Mouse (Mus musculus) spleen, postnatal 14 days (tissue): ENCODE data around the gene Ctnna2.

Experiments used
- DNase-seq, 2 experiments: peaks; one replicate each; pipeline ENCODE4 v3.0.0; 2021 to 2022; ENCODE audit warnings: low spot score in 2 of 2

Gene Ctnna2

GRCm38 (mm10) chr6:77425746-77426145 is 553.8 kb downstream of the Ctnna2 start:
- DNase-seq = no peak

GRCm38 (mm10) chr6:77424826-77425225 is 554.7 kb downstream of the Ctnna2 start:
- DNase-seq = no peak

- DNase-seq = no peak
Measured at GRCm38 (mm10) chr6:77421564-77422139, 557.8 kb downstream of the Ctnna2 start.

- no peak for DNase-seq
Measured at GRCm38 (mm10) chr6:77416999-77417398, 562.5 kb downstream of the Ctnna2 start.

GRCm38 (mm10) chr6:77413530-77413929 is 566.0 kb downstream of the Ctnna2 start:
- DNase-seq = no peak

- DNase-seq = no peak
Measured at GRCm38 (mm10) chr6:77408481-77408880, 571.0 kb downstream of the Ctnna2 start.

- no peak for DNase-seq
Measured at GRCm38 (mm10) chr6:77400751-77401150, 578.7 kb downstream of the Ctnna2 start.

GRCm38 (mm10) chr6:77391663-77392062 is 587.8 kb downstream of the Ctnna2 start:
- DNase-seq = no peak

GRCm38 (mm10) chr6:77381309-77381708 is 598.2 kb downstream of the Ctnna2 start:
- no peak for DNase-seq

GRCm38 (mm10) chr6:77373132-77373531 is 606.4 kb downstream of the Ctnna2 start:
- DNase-seq = no peak

- DNase-seq = no peak
Measured at GRCm38 (mm10) chr6:77371147-77371546, 608.4 kb downstream of the Ctnna2 start.

GRCm38 (mm10) chr6:77358471-77358837 is 621.0 kb downstream of the Ctnna2 start:
- no peak for DNase-seq

GRCm38 (mm10) chr6:77357748-77358470 is 621.6 kb downstream of the Ctnna2 start:
- DNase-seq = no peak

GRCm38 (mm10) chr6:77354826-77355225 is 624.7 kb downstream of the Ctnna2 start:
- no peak for DNase-seq

GRCm38 (mm10) chr6:77343781-77344180 is 635.7 kb downstream of the Ctnna2 start:
- no peak for DNase-seq

- no peak for DNase-seq
Measured at GRCm38 (mm10) chr6:77335537-77335936, 644.0 kb downstream of the Ctnna2 start.

- no peak for DNase-seq
Measured at GRCm38 (mm10) chr6:77324748-77325147, 654.8 kb downstream of the Ctnna2 start.

GRCm38 (mm10) chr6:77324327-77324726 is 655.2 kb downstream of the Ctnna2 start:
- no peak for DNase-seq

- DNase-seq = no peak
Measured at GRCm38 (mm10) chr6:77306796-77307195, 672.7 kb downstream of the Ctnna2 start.

- DNase-seq = no peak
Measured at GRCm38 (mm10) chr6:77301305-77301704, 678.2 kb downstream of the Ctnna2 start.

- no peak for DNase-seq
Measured at GRCm38 (mm10) chr6:77291415-77291814, 688.1 kb downstream of the Ctnna2 start.

- DNase-seq = no peak
Measured at GRCm38 (mm10) chr6:77288402-77288801, 691.1 kb downstream of the Ctnna2 start.

GRCm38 (mm10) chr6:77286317-77286716 is 693.2 kb downstream of the Ctnna2 start:
- DNase-seq = no peak

- no peak for DNase-seq
Measured at GRCm38 (mm10) chr6:77278794-77279193, 700.7 kb downstream of the Ctnna2 start.
